Mouse (Mus musculus): ENCODE data around the gene Snx20.

DNA sequence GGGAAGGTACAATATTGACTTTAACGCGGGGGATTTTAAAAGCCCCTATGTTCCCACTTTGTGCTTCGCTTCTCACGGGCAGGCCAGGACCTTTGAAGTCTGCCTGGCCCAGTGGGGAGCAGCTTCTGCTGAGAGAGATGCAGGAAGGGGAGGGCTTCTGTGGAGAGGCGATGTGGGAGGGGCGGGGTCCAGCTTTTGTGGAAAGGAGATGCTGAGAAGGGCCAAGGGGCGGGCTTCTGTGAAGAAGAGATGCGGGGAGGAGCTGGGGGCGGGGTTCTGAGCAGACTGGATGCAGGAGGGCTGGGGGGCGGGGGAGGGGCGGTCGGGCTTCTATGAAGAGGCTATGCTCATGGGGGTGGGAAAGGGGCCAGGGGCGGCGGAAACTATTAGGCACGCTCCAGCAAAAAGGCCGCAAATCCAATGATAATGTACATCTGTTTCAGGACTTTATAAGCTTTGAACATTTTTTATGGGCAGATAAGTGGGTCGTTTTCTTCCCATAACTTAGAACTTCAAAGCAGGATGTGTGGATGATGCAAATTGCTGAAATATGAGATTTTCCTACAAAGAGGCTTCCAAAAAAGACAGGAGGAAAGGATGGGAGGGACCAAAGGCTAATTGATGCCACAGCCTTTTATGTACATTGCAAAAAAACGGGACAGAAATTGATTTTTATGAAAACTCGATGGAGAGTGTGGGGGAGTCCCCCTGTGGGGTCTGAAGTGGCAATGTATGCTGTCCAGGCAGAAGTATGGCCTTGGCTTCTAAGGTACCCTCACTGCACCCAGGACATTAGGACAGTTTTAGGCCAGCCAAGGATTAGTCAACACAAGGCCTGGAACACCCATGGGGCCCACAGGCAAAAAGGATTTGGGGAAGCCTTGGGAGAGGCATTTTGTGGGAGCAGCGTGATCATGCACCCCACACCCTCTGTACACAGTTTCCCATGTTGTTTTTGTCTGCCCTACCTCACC lies 31.6 kb downstream of the Snx20 start:
- TF ChIP-seq GABPA (IDR thresholded peaks at IDR 0.05; ENCODE audit: insufficient replicate concordance, low read depth, low read length) (no peak), MAFK (IDR thresholded peaks at IDR 0.05; ENCODE audit: insufficient replicate concordance, low read length) (no peak), POLR2A (IDR thresholded peaks at IDR 0.05; ENCODE audit: low read depth, low read length) (no peak), ZKSCAN1 (IDR thresholded peaks at IDR 0.05; ENCODE audit: borderline replicate concordance, low read depth, low read length) (no peak), CHD2 (IDR thresholded peaks at IDR 0.05; ENCODE audit: low read length) (no peak), CTCF (conservative IDR thresholded peaks at IDR 0.05 in 1 of 2, IDR thresholded peaks at IDR 0.05 in 1 of 2; ENCODE audit: low read depth in 2 of 2, low read length in 2 of 2) (no peak), MEF2A (IDR thresholded peaks at IDR 0.05; ENCODE audit: borderline replicate concordance, low read depth, low read length) (no peak), MAZ (IDR thresholded peaks at IDR 0.05; ENCODE audit: low read depth, low read length) (no peak), SIN3A (IDR thresholded peaks at IDR 0.05; ENCODE audit: low read length) (no peak), ETS1 (conservative IDR thresholded peaks at IDR 0.05; ENCODE audit: low read depth, low read length) (no peak), NRF1 (IDR thresholded peaks at IDR 0.05; ENCODE audit: low read depth, low read length) (no peak)
